Mouse (Mus musculus) heart, embryonic 16.5 days (tissue): ENCODE measurements around the gene Defa36. TPM values are rescaled to one million over a fixed set of nuclear protein-coding genes. Genes with fewer than 3 reads are reported as not detected.
"Not testable (repeated sequence)": the region's sequence is repeated elsewhere in the genome, so short reads cannot be mapped to it uniquely, and the experiment has no call there.

Experiments
- ATAC-seq: fragments of 200-750 bp; cut with Nextera tagmentation; replicated peaks from 2 replicates; pipeline ENCODE4 v1.8.0; 2017; ENCODE audit warnings: moderate number of reproducible peaks; ENCODE audit not compliant: insufficient read depth, low FRiP score; ENCODE audit errors: extremely low read depth
- H3K27ac ChIP-seq: fragments of 300-500 bp; sonication (generic); 2 replicates; pipeline ENCODE4 v1.5.1; 2014; ENCODE audit warnings: mild to moderate bottlenecking, low read length, control low read depth, moderate library complexity
- H3K27me3 ChIP-seq: fragments of 300-500 bp; sonication (generic); 2 replicates; pipeline ENCODE4 v1.6.1; 2014; ENCODE audit warnings: low read length, mixed read lengths; ENCODE audit not compliant: control insufficient read depth, insufficient read depth
- H3K36me3 ChIP-seq: fragments of 300-500 bp; sonication (generic); 2 replicates; pipeline ENCODE4 v1.6.1; 2014; ENCODE audit not compliant: control insufficient read depth, insufficient read depth
- H3K4me1 ChIP-seq: fragments of 300-500 bp; sonication (generic); 2 replicates; pipeline ENCODE4 v1.6.1; 2014; ENCODE audit warnings: low read length, mixed read lengths; ENCODE audit not compliant: control insufficient read depth, insufficient read depth
- H3K4me2 ChIP-seq: fragments of 300-500 bp; sonication (generic); 2 replicates; pipeline ENCODE4 v1.6.1; 2014; ENCODE audit warnings: low read depth, mild to moderate bottlenecking, control low read depth, low read length
- H3K4me3 ChIP-seq: fragments of 300-500 bp; sonication (generic); 2 replicates; pipeline ENCODE4 v1.5.1; 2014; ENCODE audit warnings: mild to moderate bottlenecking, control low read depth, low read length
- H3K9ac ChIP-seq: fragments of 300-500 bp; sonication (generic); 2 replicates; pipeline ENCODE4 v1.6.1; 2014; ENCODE audit warnings: low read length, control low read depth
- H3K9me3 ChIP-seq: fragments of 300-500 bp; sonication (generic); replicated peaks from 2 replicates; pipeline ENCODE4 v1.6.1; 2016; ENCODE audit warnings: low read length; ENCODE audit not compliant: control insufficient read depth
- WGBS: fragments of 180-500 bp; shearing (Covaris S2); extraction: QIAGEN DNeasy Blood & Tissue Kit; methylation state at CpG from one replicate; pipeline ENCODE4 v1.1.7; 2014; 5-methylcytosine and 5-hydroxymethylcytosine counted together
- polyA plus RNA-seq: library from polyadenylated mRNA; unstranded; fragments of >200 nt; fragmentation: Nextera tagmentation; extraction: Ambion mirVana; gene quantifications from 2 replicates; pipeline ENCODE4 v1.2.1, GENCODE M21; 2015

The Defa36 gene
- polyA plus RNA-seq = 0.50 TPM in 1 of 2 replicates, not detected in the other

DNA sequence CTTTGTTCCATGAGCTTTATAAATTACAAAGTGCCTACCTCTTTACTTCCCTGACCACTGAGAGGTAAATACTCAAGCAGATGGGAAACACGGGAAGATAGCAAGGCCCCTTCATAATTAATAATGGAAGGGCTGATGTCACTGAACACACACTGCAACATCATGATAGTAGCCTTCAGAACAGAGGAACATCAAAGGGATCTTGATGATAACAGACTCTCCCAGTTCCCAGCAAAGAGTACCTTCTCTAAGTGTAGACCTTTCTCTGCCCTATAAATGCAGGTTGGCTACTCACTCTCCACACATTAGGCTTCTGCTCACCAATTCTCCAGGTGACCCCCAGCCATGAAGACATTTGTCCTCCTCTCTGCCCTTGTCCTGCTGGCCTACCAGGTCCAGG lies at the start of gene Defa36:
Gene Defa36 (plus strand): TSS at position 301 of the 400 bp plus-strand sequence.
- H3K27me3 ChIP-seq, H3K4me1 ChIP-seq, H3K27ac ChIP-seq, H3K9ac ChIP-seq, H3K4me3 ChIP-seq, H3K4me2 ChIP-seq, H3K36me3 ChIP-seq, ATAC-seq, H3K9me3 ChIP-seq: not testable (repeated sequence)
- WGBS = no CpG with 5 or more reads among the region's 1 CpGs

GRCm38 (mm10) chr8:21378215-21378614 lies 49.0 kb upstream of the Defa36 start, which contains the start of gene Defa2:
TSS of gene Defa2 (plus strand) at chr8:21378515.
- H3K36me3 ChIP-seq, H3K4me1 ChIP-seq, H3K9me3 ChIP-seq, H3K27me3 ChIP-seq, H3K27ac ChIP-seq, H3K4me3 ChIP-seq, ATAC-seq, H3K9ac ChIP-seq, H3K4me2 ChIP-seq: not testable (repeated sequence)
- WGBS = no CpG with 5 or more reads among the region's 2 CpGs

DNA sequence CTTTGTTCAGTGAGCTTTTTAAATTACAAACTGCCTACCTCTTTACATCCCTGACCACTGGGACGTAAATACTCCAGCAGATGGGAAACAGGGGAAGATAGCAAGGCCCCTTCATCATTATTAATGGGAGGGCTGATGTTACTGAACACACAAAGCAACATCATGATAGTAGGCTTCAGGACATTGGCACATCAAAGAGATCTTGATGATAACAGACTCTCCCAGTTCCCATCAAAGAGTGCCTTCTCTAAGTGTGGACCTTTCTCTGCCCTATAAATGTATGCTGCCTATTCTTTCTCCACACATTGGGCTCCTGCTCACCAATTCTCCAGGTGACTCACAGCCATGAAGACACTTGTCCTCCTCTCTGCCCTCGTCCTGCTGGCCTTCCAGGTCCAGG lies 35.7 kb upstream of the Defa36 start, which contains the start of gene Defa33:
Gene Defa33 (plus strand): TSS at position 301 of the 400 bp plus-strand sequence.
- not testable (repeated sequence) for ATAC-seq

DNA sequence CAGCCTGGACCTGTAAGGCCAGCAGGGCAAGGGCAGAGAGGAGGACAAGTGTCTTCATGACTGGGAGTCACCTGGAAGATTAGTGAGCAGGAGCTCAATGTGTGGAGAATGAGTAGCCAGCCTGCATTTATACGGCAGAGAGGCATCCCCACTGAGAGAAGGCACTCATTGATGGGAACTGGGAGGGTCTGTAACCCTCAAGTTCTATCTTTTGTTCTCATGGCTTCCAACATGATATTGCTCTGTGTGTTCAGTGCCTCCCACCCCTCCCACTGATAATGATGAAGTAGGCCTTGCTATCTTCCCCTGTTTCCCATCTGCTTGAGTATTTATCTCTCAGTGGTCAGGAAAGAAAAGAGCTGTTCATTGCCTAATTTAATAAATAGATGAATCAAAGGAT lies 29.2 kb downstream of the Defa36 start, which contains the start of gene Gm7849:
Gene Gm7849 (minus strand): TSS at position 101 of the 400 bp plus-strand sequence.
- not testable (repeated sequence) for H3K27me3 ChIP-seq, H3K27ac ChIP-seq, H3K9ac ChIP-seq, H3K9me3 ChIP-seq, H3K4me3 ChIP-seq, H3K4me2 ChIP-seq, H3K4me1 ChIP-seq, H3K36me3 ChIP-seq, ATAC-seq
- no CpG with 5 or more reads among the region's 1 CpGs for WGBS

More for the DNA sequence above, 35.7 kb upstream of the Defa36 start, which contains the start of gene Defa33:
- H3K36me3 ChIP-seq, H3K9ac ChIP-seq, H3K9me3 ChIP-seq, H3K4me1 ChIP-seq, H3K27me3 ChIP-seq, H3K27ac ChIP-seq, H3K4me2 ChIP-seq, H3K4me3 ChIP-seq: not testable (repeated sequence)
- WGBS = no CpG with 5 or more reads among the region's 2 CpGs

Other genes starting within 250 kb of the Defa36 start
- not detected in 2 replicates for gene Defa31, start 235.8 kb upstream of the Defa36 start, polyA plus RNA-seq
- not detected in 2 replicates for gene Gm15293, start 225.8 kb upstream of the Defa36 start, polyA plus RNA-seq
- gene Gm15292, start 177.7 kb upstream of the Defa36 start, polyA plus RNA-seq = not detected in 2 replicates
- gene Defa27, start 111.9 kb upstream of the Defa36 start, polyA plus RNA-seq = not detected in 2 replicates
- gene Defa29, start 100.4 kb upstream of the Defa36 start, polyA plus RNA-seq = not detected in 2 replicates
- not detected in 2 replicates for gene Defa2, start 48.9 kb upstream of the Defa36 start, polyA plus RNA-seq
- 1.2 TPM in 1 of 2 replicates, not detected in the other for gene Defa33, start 35.6 kb upstream of the Defa36 start, polyA plus RNA-seq
- 0.76 TPM in 1 of 2 replicates, not detected in the other for gene Gm7849, start 29.1 kb downstream of the Defa36 start, polyA plus RNA-seq
- 1.7 TPM in 1 of 2 replicates, not detected in the other for gene Defa20, start 81.8 kb downstream of the Defa36 start, polyA plus RNA-seq
- 1.0 TPM in 1 of 2 replicates, not detected in the other for gene Defa32, start 101.6 kb downstream of the Defa36 start, polyA plus RNA-seq
- not detected in 2 replicates for gene Defa37, start 138.0 kb downstream of the Defa36 start, polyA plus RNA-seq
- not detected in 2 replicates for gene Defa28, start 155.6 kb downstream of the Defa36 start, polyA plus RNA-seq
- gene Gm7861, start 167.1 kb downstream of the Defa36 start, polyA plus RNA-seq = not detected in 2 replicates
- gene Defa26, start 190.8 kb downstream of the Defa36 start, polyA plus RNA-seq = not detected in 2 replicates
- gene Defa17, start 228.4 kb downstream of the Defa36 start, polyA plus RNA-seq = 0.98 TPM in 1 of 2 replicates, not detected in the other
- not detected in 2 replicates for gene Defa34, start 238.4 kb downstream of the Defa36 start, polyA plus RNA-seq